Mouse (Mus musculus): ENCODE data around the gene Oaf. TPM values are rescaled to one million over a fixed set of nuclear protein-coding genes. Genes with fewer than 3 reads are reported as not detected.

Gene Oaf
- polyA plus RNA-seq, 1 experiment from 2014 or later, result 65.6 TPM

- ATAC-seq (no peak), DNase-seq (ENCODE audit: low read depth, low spot score) (no peak)
- no peak for TF ChIP-seq CTCF (IDR thresholded peaks at IDR 0.05)
- ChIA-PET POLR2A (no interaction called here), CTCF (no interaction called here)
- in situ Hi-C loops (cut with MboI; ENCODE audit: low pct_unique_long_range_greater_than_20kb), result no loop called here
- no peaks in the 10 kb centered on the region for H3K27me3 ChIP-seq
Observed at GRCm38 (mm10) chr9:43245801-43246570, 6.3 kb upstream of the Oaf start.

DNA sequence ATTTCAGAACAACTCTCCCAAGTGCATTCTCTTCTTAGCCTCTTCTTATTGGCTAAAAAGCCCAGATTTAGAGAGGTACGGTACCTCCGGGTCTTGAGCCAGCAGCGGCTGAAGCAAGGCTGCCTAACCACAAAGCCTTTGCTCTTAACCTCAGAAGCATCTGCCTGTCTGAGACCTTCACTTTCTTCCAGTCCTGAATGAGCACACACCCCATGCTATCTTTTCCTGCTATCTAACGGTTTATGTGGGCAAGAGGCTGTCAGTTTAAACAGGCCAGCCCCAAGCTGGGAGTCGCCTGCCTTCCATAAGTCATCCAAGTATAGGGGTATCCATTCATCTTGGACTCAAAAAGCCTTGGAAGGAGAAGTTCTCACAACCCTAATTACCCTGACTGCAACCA, 2.7 kb upstream of the Oaf start:
- ChIA-PET POLR2A (no interaction called here), CTCF (interaction anchor here (0.5 kb wide), 1 partner anchor 16 kb away, joined by 3 read pairs; no protein-coding TSS in a partner anchor)
- DNase-seq (ENCODE audit: low read depth, low spot score), result no peak
- ATAC-seq, result no peak
- TF ChIP-seq CTCF (IDR thresholded peaks at IDR 0.05), result no peak
- in situ Hi-C loops (cut with MboI; ENCODE audit: low pct_unique_long_range_greater_than_20kb), result no loop called here
- no peaks in the 10 kb centered on the region for H3K27me3 ChIP-seq

GRCm38 (mm10) chr9:43241970-43242369, 2.3 kb upstream of the Oaf start:
- no peak for TF ChIP-seq CTCF (IDR thresholded peaks at IDR 0.05)
- in situ Hi-C loops (cut with MboI; ENCODE audit: low pct_unique_long_range_greater_than_20kb), result no loop called here
- no peak for DNase-seq (ENCODE audit: low read depth, low spot score)
- POLR2A ChIA-PET, result no interaction called here
- H3K27me3 ChIP-seq, result no peaks in the 10 kb centered on the region
- CTCF ChIA-PET, result no interaction called here
- no peak for ATAC-seq

- TF ChIP-seq CTCF (IDR thresholded peaks at IDR 0.05), result no peak
- no peaks in the 10 kb centered on the region for H3K27me3 ChIP-seq
- in situ Hi-C loops (cut with MboI; ENCODE audit: low pct_unique_long_range_greater_than_20kb), result no loop called here
- DNase-seq (ENCODE audit: low read depth, low spot score), result no peak
- ChIA-PET CTCF (no interaction called here), POLR2A (no interaction called here)
- ATAC-seq, result no peak
Observed at GRCm38 (mm10) chr9:43241291-43241690, 1.6 kb upstream of the Oaf start.

DNA sequence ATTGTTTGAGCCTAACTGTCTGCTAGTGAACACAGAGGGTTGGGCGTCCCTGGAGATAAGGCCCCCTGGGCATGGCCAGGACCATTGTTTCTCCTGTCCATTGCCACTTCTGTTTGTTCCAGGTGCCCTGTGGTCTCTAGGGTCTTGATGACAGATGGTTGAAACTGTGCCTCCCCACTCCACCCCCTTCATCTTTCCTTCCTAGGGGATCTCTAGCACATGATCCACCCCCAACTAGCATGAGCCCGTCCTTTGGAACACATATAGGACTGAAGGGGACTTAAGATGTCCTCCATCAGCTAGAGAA, 836 bp upstream of the Oaf start:
- in situ Hi-C loops (cut with MboI; ENCODE audit: low pct_unique_long_range_greater_than_20kb), result no loop called here
- DNase-seq (ENCODE audit: low read depth, low spot score), result no peak
- POLR2A ChIA-PET, result no interaction called here
- no peaks in the 10 kb centered on the region for H3K27me3 ChIP-seq
- no peak for TF ChIP-seq CTCF (IDR thresholded peaks at IDR 0.05)
- CTCF ChIA-PET, result no interaction called here
- no peak for ATAC-seq

- POLR2A ChIA-PET, result interaction anchor here (1.1 to 1.4 kb wide), 2 partner anchors 17 to 35 kb away, joined by 3 to 4 read pairs; no protein-coding TSS in a partner anchor
- DNase-seq (ENCODE audit: low read depth, low spot score) (no peak), ATAC-seq (peak; percentile 63)
- no peak for TF ChIP-seq CTCF (IDR thresholded peaks at IDR 0.05)
- CTCF ChIA-PET, result no interaction called here
- H3K27me3 ChIP-seq, result no peaks in the 10 kb centered on the region
- in situ Hi-C loops (cut with MboI; ENCODE audit: low pct_unique_long_range_greater_than_20kb), result no loop called here
Observed at GRCm38 (mm10) chr9:43238631-43239545, 823 bp downstream of the Oaf start.

DNA sequence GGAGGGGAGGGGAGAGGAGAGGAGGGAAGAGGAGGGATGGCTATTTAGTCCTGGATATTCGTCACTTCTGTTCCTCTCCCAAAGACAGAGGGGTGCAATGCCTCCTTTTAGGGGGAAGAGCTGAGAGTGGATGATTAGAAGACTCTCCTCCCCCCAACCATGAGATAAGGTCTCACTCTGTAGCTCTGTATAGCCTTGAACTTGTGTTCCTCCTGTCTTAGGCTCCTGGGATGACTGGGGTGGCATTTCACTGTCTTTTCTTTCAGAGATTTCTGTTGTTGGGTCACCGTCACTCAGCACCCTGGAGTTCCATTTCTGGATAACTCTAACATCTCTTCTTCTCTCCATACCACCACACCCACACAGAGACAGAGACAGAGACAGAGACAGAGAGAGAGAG, 1.5 kb downstream of the Oaf start:
- POLR2A ChIA-PET, result interaction anchor here (1.4 kb wide), 1 partner anchor 36 kb away, joined by 4 read pairs; no protein-coding TSS in a partner anchor
- DNase-seq (ENCODE audit: low read depth, low spot score), result no peak
- CTCF ChIA-PET, result no interaction called here
- no peak for TF ChIP-seq CTCF (IDR thresholded peaks at IDR 0.05)
- H3K27me3 ChIP-seq, result no peaks in the 10 kb centered on the region
- ATAC-seq, result no peak
- in situ Hi-C loops (cut with MboI; ENCODE audit: low pct_unique_long_range_greater_than_20kb), result no loop called here

GRCm38 (mm10) chr9:43237111-43237775, 2.5 kb downstream of the Oaf start:
- CTCF ChIA-PET, result interaction anchor here (0.9 to 1.8 kb wide), 3 partner anchors 16 to 923 kb away, joined by 3 to 4 read pairs (median 3); no protein-coding TSS in a partner anchor
- no peaks in the 10 kb centered on the region for H3K27me3 ChIP-seq
- in situ Hi-C loops (cut with MboI; ENCODE audit: low pct_unique_long_range_greater_than_20kb), result no loop called here
- POLR2A ChIA-PET, result no interaction called here
- DNase-seq (ENCODE audit: low read depth, low spot score), result no peak
- no peak for ATAC-seq
- TF ChIP-seq CTCF (IDR thresholded peaks at IDR 0.05), result no peak

DNA sequence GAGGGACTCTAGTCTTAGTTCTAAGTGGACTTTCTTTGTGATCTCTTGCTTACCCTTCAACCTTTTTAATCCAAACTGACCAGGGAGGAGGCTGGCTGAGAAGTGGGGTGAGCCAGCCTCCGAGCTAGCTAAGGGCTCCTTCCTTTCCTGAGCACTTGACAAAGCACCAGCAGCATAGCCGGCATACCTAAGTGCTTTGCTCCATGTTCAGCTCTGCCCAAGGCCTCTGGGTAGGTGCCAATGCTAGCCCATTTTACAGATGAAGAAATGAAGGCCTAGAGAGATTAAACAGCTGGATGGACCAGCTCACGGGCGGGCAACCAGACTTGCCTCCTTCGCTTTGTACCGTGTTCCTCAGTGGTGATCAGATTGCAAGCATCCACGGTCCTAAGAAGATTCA, 3.1 kb downstream of the Oaf start:
- in situ Hi-C loops (cut with MboI; ENCODE audit: low pct_unique_long_range_greater_than_20kb), result no loop called here
- no peaks in the 10 kb centered on the region for H3K27me3 ChIP-seq
- no peak for TF ChIP-seq CTCF (IDR thresholded peaks at IDR 0.05)
- DNase-seq (ENCODE audit: low read depth, low spot score), result no peak
- no peak for ATAC-seq
- POLR2A ChIA-PET, result no interaction called here
- CTCF ChIA-PET, result interaction anchor here (0.9 to 1.8 kb wide), 3 partner anchors 15 to 922 kb away, joined by 3 to 4 read pairs (median 3); no protein-coding TSS in a partner anchor

GRCm38 (mm10) chr9:43236106-43236505, 3.6 kb downstream of the Oaf start:
- H3K27me3 ChIP-seq, result no peaks in the 10 kb centered on the region
- POLR2A ChIA-PET, result no interaction called here
- CTCF ChIA-PET, result interaction anchor here (0.9 to 1.8 kb wide), 3 partner anchors 14 to 922 kb away, joined by 3 to 4 read pairs (median 3); no protein-coding TSS in a partner anchor
- ATAC-seq, result no peak
- no peak for DNase-seq (ENCODE audit: low read depth, low spot score)
- in situ Hi-C loops (cut with MboI; ENCODE audit: low pct_unique_long_range_greater_than_20kb), result no loop called here
- TF ChIP-seq CTCF (IDR thresholded peaks at IDR 0.05), result no peak

Data from Patski (cell line).